Mouse (Mus musculus) CH12.LX (cell line): ENCODE results near the gene Timm17a. TPM values are rescaled to one million over a fixed set of nuclear protein-coding genes. Genes with fewer than 3 reads are reported as not detected.
A peak's percentile ranks its signal among the peaks of the same experiment; 100 is the strongest.

ENCODE experiments used
- DNase-seq: peaks from one replicate; pipeline ENCODE4 v3.0.0-alpha.2; 2013; ENCODE audit errors: extremely low read depth
- H3K27ac ChIP-seq: 2 replicates; pipeline ENCODE4 v1.5.1; 2012; ENCODE audit warnings: low read depth, mild to moderate bottlenecking, control low read depth, moderate library complexity; ENCODE audit not compliant: insufficient read depth
- H3K27me3 ChIP-seq: replicated peaks from 2 replicates; pipeline ENCODE3; 2012; ENCODE audit warnings: inconsistent platforms
- H3K36me3 ChIP-seq, 2 experiments: replicated peaks in 1 of 2; 2 replicates each; pipeline versions ENCODE3 to v1.6.1; 2012; ENCODE audit warnings: inconsistent platforms in 1 of 2, low read length in 1 of 2, mild to moderate bottlenecking in 1 of 2, mixed read lengths in 1 of 2, moderate library complexity in 1 of 2; ENCODE audit not compliant: control insufficient read depth in 1 of 2, insufficient read depth in 1 of 2
- H3K4me1 ChIP-seq, 2 experiments: 2 replicates each; pipeline ENCODE4 v1.6.1; 2012; ENCODE audit warnings: inconsistent platforms in 1 of 2, moderate library complexity in 1 of 2; ENCODE audit not compliant: insufficient read depth in 2 of 2, control insufficient read depth in 1 of 2
- H3K4me2 ChIP-seq: 2 replicates; pipeline ENCODE4 v1.6.1; 2012; ENCODE audit warnings: low read depth, mild to moderate bottlenecking, control low read depth; ENCODE audit not compliant: poor library complexity, insufficient read depth, severe bottlenecking
- H3K4me3 ChIP-seq, 3 experiments: fragments of 150-350 bp in 1 of 3; sonication (generic) in 1 of 3; replicated peaks in 1 of 3; 2 replicates each; pipeline versions ENCODE3 to v1.5.1; 2011 to 2012; ENCODE audit warnings: low read depth in 2 of 3, low read length in 2 of 3, mild to moderate bottlenecking in 2 of 3, moderate library complexity in 2 of 3, control low read depth in 1 of 3, improper control_type of control experiment in 1 of 3, inconsistent platforms in 1 of 3, mixed read lengths in 1 of 3; ENCODE audit not compliant: poor library complexity in 1 of 3
- H3K79me2 ChIP-seq: replicated peaks from 2 replicates; pipeline ENCODE4 v1.6.1; 2012; ENCODE audit warnings: mild to moderate bottlenecking, moderate library complexity; ENCODE audit not compliant: control insufficient read depth, poor library complexity, insufficient read depth, severe bottlenecking; ENCODE audit errors: extremely low read depth
- H3K9ac ChIP-seq: 2 replicates; pipeline ENCODE4 v1.6.1; 2012; ENCODE audit warnings: low read depth, mild to moderate bottlenecking, control low read depth, moderate library complexity; ENCODE audit not compliant: insufficient read depth
- H3K9me3 ChIP-seq: replicated peaks from 2 replicates; pipeline ENCODE3; 2012; ENCODE audit warnings: low read length, inconsistent platforms, mixed read lengths
- BHLHE40 ChIP-seq: IDR thresholded peaks from 2 replicates; pipeline ENCODE4 v1.6.1; 2011; ENCODE audit warnings: mild to moderate bottlenecking, low read depth, low read length, improper control_type of control experiment
- CHD1 ChIP-seq: IDR thresholded peaks from 2 replicates; pipeline ENCODE4 v1.6.1; 2012; ENCODE audit warnings: low read depth, low read length, improper control_type of control experiment, inconsistent platforms
- CHD2 ChIP-seq: IDR thresholded peaks from 2 replicates; pipeline ENCODE4 v1.6.1; 2011; ENCODE audit warnings: low read length, improper control_type of control experiment
- CTCF ChIP-seq, 2 experiments: IDR thresholded peaks in 1 of 2; conservative IDR thresholded peaks in 1 of 2; 2 replicates each; pipeline ENCODE4 v1.5.1; 2011 to 2012; ENCODE audit warnings: low read depth in 2 of 2, low read length in 2 of 2, improper control_type of control experiment in 1 of 2, inconsistent platforms in 1 of 2, mild to moderate bottlenecking in 1 of 2, moderate library complexity in 1 of 2
- ELF1 ChIP-seq: IDR thresholded peaks from 2 replicates; pipeline ENCODE4 v1.6.1; 2014; ENCODE audit warnings: low read depth, mild to moderate bottlenecking, inconsistent platforms, low read length, improper control_type of control experiment
- EP300 ChIP-seq: IDR thresholded peaks from 2 replicates; pipeline ENCODE4 v1.6.1; 2011; ENCODE audit warnings: low read length, improper control_type of control experiment
- ETS1 ChIP-seq: conservative IDR thresholded peaks from 2 replicates; pipeline ENCODE4 v1.6.1; 2012; ENCODE audit warnings: low read depth, mild to moderate bottlenecking, inconsistent platforms, low read length, improper control_type of control experiment, moderate library complexity
- HCFC1 ChIP-seq: IDR thresholded peaks from 2 replicates; pipeline ENCODE4 v1.6.1; 2012; ENCODE audit warnings: low read depth, mild to moderate bottlenecking, inconsistent platforms, low read length, improper control_type of control experiment
- IRF4 ChIP-seq: IDR thresholded peaks from 2 replicates; pipeline ENCODE4 v1.6.1; 2014; ENCODE audit warnings: low read depth, mild to moderate bottlenecking, inconsistent platforms, low read length, improper control_type of control experiment
- JUN ChIP-seq: IDR thresholded peaks from 2 replicates; pipeline ENCODE4 v1.6.1; 2011; ENCODE audit warnings: low read depth, mild to moderate bottlenecking, low read length, improper control_type of control experiment, moderate library complexity; ENCODE audit not compliant: insufficient read depth
- JUND ChIP-seq: conservative IDR thresholded peaks from 2 replicates; pipeline ENCODE4 v1.6.1; 2011; ENCODE audit warnings: low read depth, low read length, improper control_type of control experiment
- KAT2A ChIP-seq: IDR thresholded peaks from 2 replicates; pipeline ENCODE4 v1.6.1; 2012; ENCODE audit warnings: low read length, improper control_type of control experiment, inconsistent platforms; ENCODE audit not compliant: insufficient replicate concordance
- MAFK ChIP-seq: IDR thresholded peaks from 2 replicates; pipeline ENCODE4 v1.6.1; 2011; ENCODE audit warnings: low read length, improper control_type of control experiment; ENCODE audit not compliant: insufficient replicate concordance
- MAX ChIP-seq: IDR thresholded peaks from 2 replicates; pipeline ENCODE4 v1.6.1; 2011; ENCODE audit warnings: low read length, improper control_type of control experiment
- MAZ ChIP-seq: IDR thresholded peaks from 2 replicates; pipeline ENCODE4 v1.6.1; 2012; ENCODE audit warnings: low read depth, mild to moderate bottlenecking, inconsistent platforms, low read length, improper control_type of control experiment, moderate library complexity
- MEF2A ChIP-seq: IDR thresholded peaks from 2 replicates; pipeline ENCODE4 v1.6.1; 2014; ENCODE audit warnings: low read depth, mild to moderate bottlenecking, inconsistent platforms, low read length, improper control_type of control experiment, borderline replicate concordance
- MYC ChIP-seq: IDR thresholded peaks from 2 replicates; pipeline ENCODE4 v1.6.1; 2011; ENCODE audit warnings: low read depth, mild to moderate bottlenecking, improper control_type of control experiment, low read length
- NRF1 ChIP-seq: IDR thresholded peaks from 2 replicates; pipeline ENCODE4 v1.6.1; 2014; ENCODE audit warnings: low read depth, mild to moderate bottlenecking, inconsistent platforms, low read length, improper control_type of control experiment, moderate library complexity
- PAX5 ChIP-seq: IDR thresholded peaks from 2 replicates; pipeline ENCODE4 v1.6.1; 2012; ENCODE audit warnings: low read length, inconsistent platforms, mixed read lengths
- RAD21 ChIP-seq: IDR thresholded peaks from 2 replicates; pipeline ENCODE4 v1.6.1; 2011; ENCODE audit warnings: low read depth, mild to moderate bottlenecking, low read length, improper control_type of control experiment, moderate library complexity
- SIN3A ChIP-seq: IDR thresholded peaks from 2 replicates; pipeline ENCODE4 v1.6.1; 2012; ENCODE audit warnings: low read length, improper control_type of control experiment, inconsistent platforms
- TBP ChIP-seq: conservative IDR thresholded peaks from 2 replicates; pipeline ENCODE4 v1.6.1; 2011; ENCODE audit warnings: low read depth, low read length, improper control_type of control experiment
- TCF12 ChIP-seq: IDR thresholded peaks from 2 replicates; pipeline ENCODE4 v1.6.1; 2014; ENCODE audit warnings: low read depth, mild to moderate bottlenecking, inconsistent platforms, low read length, improper control_type of control experiment
- UBTF ChIP-seq: IDR thresholded peaks from 2 replicates; pipeline ENCODE4 v1.6.1; 2012; ENCODE audit warnings: low read depth, mild to moderate bottlenecking, inconsistent platforms, low read length, improper control_type of control experiment, moderate library complexity
- ZC3H11A ChIP-seq: IDR thresholded peaks from 2 replicates; pipeline ENCODE4 v1.6.1; 2012; ENCODE audit warnings: low read depth, mild to moderate bottlenecking, inconsistent platforms, low read length, improper control_type of control experiment
- ZMIZ1 ChIP-seq: IDR thresholded peaks from 2 replicates; pipeline ENCODE4 v1.6.1; 2012; ENCODE audit warnings: low read depth, mild to moderate bottlenecking, inconsistent platforms, low read length, improper control_type of control experiment
- ZNF384 ChIP-seq: IDR thresholded peaks from 2 replicates; pipeline ENCODE4 v1.6.1; 2012; ENCODE audit warnings: low read depth, low read length, improper control_type of control experiment, inconsistent platforms
- dilution Hi-C: fragments of 300-500 bp; cut with MboI; formaldehyde crosslinking; loops from 2 replicates; pipeline ENCODE4 v1.14.3; 2020; ENCODE audit warnings: low sequenced_read_pairs; ENCODE audit not compliant: extremely low pct_unique_long_range_greater_than_20kb, extremely low pct_ligation_motif_present
- in situ Hi-C: fragments of 300-500 bp; cut with MboI; formaldehyde crosslinking; loops from 3 replicates; pipeline ENCODE4 v1.14.3; 2019; ENCODE audit warnings: low sequenced_read_pairs, low pct_ligation_motif_present, low pct_unique_long_range_greater_than_20kb, mixed read lengths
- polyA plus RNA-seq: library from polyadenylated mRNA; unstranded; fragments of >175 nt; gene quantifications from 2 replicates; pipeline ENCODE4 v1.2.1, GENCODE M21; 2012; ENCODE audit warnings: low read depth; ENCODE audit not compliant: insufficient read length
- total RNA-seq, 2 experiments: library from RNA; depleted of rRNA; stranded (reverse); fragments of 300-350 nt in 1 of 2; fragments of >200 nt in 1 of 2; gene quantifications; 2 replicates each; pipeline ENCODE4 v1.2.3; 2012 to 2014

The Timm17a gene
- total and polyA plus RNA-seq, 3 experiments, result 126 to 341 (median 238) TPM

DNA sequence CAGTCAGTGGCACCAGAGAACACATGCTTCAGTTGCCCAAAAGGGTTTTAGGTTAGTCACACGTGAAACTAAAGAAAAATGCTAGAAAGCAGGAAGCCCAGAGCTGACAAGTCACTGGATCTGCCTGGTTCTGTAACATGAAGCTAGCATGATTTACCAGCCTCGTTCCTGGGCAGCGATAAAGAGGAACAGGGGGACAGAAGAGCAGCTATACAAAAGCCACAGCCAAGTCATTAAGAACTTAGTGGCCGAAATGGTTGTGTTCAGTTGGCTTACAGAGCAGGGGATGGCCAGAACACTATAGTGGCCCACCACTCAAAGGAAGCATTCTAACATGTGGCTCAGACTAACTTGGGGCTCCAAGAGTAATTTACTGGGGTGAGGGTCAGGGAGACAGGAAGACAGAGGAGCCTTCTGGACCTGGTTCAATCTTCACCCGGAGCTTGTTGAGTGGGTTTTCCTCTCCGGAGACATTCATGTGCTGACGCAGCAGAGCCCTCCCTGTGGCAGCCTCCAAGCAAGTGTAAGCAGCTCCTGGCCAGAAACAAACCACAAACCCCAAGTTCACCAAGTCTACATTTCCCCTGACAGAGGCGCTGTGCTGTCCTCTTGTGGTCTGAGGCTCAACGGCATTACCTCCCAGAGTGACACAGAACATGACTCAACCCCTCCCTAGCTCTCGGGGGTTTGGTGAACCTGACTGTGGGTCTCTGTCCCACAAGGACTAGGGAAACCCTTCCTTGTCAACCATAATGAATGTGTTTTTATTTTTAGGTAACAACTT lies 45.7 kb downstream of the Timm17a start (continued):
- TF ChIP-seq CHD1, result no peak
- no peak for TF ChIP-seq TBP
- TF ChIP-seq JUND, result no peak

DNA sequence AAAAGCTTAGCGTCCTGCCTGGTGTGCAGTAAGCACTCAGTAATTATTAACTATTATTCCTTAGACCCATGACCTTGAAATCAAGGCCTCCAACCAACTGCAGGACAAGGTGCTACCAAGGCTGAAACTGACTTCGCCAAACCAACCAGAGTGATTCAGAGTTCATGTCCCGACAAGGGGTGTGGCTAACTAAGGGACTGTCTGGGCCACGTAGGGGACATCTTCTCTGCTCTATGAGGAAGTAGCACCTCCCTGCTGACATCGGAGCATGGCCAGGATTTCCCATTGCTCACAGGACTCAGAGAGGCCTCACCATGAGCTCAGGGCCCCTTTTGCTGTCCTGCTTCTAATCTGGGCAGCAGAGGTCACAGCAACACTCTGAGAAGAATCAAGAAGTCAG lies 47.7 kb downstream of the Timm17a start:
- peak overlapping the region; percentile 26 for H3K27ac ChIP-seq
- H3K4me2 ChIP-seq, result no peak overlapping the region
- no peaks in the 10 kb centered on the region for H3K9me3 ChIP-seq
- 0 out of 2 replicates have a peak overlapping the region, but pooled peaks have one; percentile 25 for H3K9ac ChIP-seq
- no peaks in the 10 kb centered on the region for H3K27me3 ChIP-seq
- H3K79me2 ChIP-seq, result no peaks in the 10 kb centered on the region
- H3K4me1 ChIP-seq, result peaks cover 17 to 46% of the 10 kb centered on the region in 2 experiments; a peak in 3 of 4 replicates
- H3K4me3 ChIP-seq, result no peak overlapping the region
- DNase-seq, result peak; percentile 85
- dilution Hi-C loops, result no loop called here
- TF ChIP-seq MAFK (no peak), UBTF (no peak), RAD21 (no peak), IRF4 (peak; percentile 67), SIN3A (peak; percentile 51; the same call in 1 of the 2 replicates), ELF1 (peak; percentile 86), MEF2A (peak; percentile 61; the same call in 1 of the 2 replicates), CHD2 (peak; percentile 20; the same call in 1 of the 2 replicates), KAT2A (no peak), ETS1 (no peak; the same call in 1 of the 2 replicates), HCFC1 (peak; percentile 23; the same call in 1 of the 2 replicates), ZNF384 (no peak), TCF12 (peak; percentile 35; the same call in 1 of the 2 replicates), BHLHE40 (0 out of 2 replicates have a peak, but pooled peaks have one; percentile 24), EP300 (0 out of 2 replicates have a peak, but pooled peaks have one; percentile 22), MAX (peak; percentile 70), JUN (no peak), MAZ (no peak), ZC3H11A (no peak), MYC (peak; percentile 64; the same call in 1 of the 2 replicates), CTCF (conservative IDR thresholded peaks at IDR 0.05 in 1 of 2, IDR thresholded peaks at IDR 0.05 in 1 of 2; ENCODE audit: low read depth in 2 of 2, low read length in 2 of 2) (no peak), ZMIZ1 (0 out of 2 replicates have a peak, but pooled peaks have one; percentile 46), PAX5 (no peak), NRF1 (no peak)
- in situ Hi-C loops, result no loop called here
- H3K36me3 ChIP-seq, result peaks cover 48 to 91% of the 10 kb centered on the region in 2 experiments
